Mouse (Mus musculus) heart, postnatal 0 days (tissue): ENCODE results near the gene Xrcc3.

Source experiments
- CTCF ChIP-seq: IDR thresholded peaks from 2 replicates; pipeline ENCODE4 v1.5.1; 2016; ENCODE audit warnings: antibody characterized with exemption, control low read depth, low read depth
- EP300 ChIP-seq: IDR thresholded peaks from 2 replicates; pipeline ENCODE4 v1.6.1; 2016; ENCODE audit warnings: antibody characterized with exemption, low read depth

- no peak for TF ChIP-seq EP300
- TF ChIP-seq CTCF: no peak
These were observed 29.1 kb upstream of the Xrcc3 start for GRCm38 (mm10) chr12:111842565-111843433.
